Mouse (Mus musculus) gonadal fat pad, adult 2 months (tissue): ENCODE data around the gene Jaml. TPM values are rescaled to one million over a fixed set of nuclear protein-coding genes. Genes with fewer than 3 reads are reported as not detected.

Experiments used
- DNase-seq: peaks from one replicate; pipeline ENCODE4 v3.0.0-alpha.2; 2012; ENCODE audit warnings: low read depth
- polyA plus RNA-seq: library from polyadenylated mRNA; depleted of rRNA; stranded (reverse); fragments of >200 nt; gene quantifications from 2 replicates; pipeline ENCODE4 v1.2.3, GENCODE M21; 2012; rRNA removed

The Jaml gene
- polyA plus RNA-seq, 1 experiment = 5.9 TPM

GRCm38 (mm10) chr9:45121001-45121400, 42.0 kb downstream of the Jaml start:
- no peak for DNase-seq

DNA sequence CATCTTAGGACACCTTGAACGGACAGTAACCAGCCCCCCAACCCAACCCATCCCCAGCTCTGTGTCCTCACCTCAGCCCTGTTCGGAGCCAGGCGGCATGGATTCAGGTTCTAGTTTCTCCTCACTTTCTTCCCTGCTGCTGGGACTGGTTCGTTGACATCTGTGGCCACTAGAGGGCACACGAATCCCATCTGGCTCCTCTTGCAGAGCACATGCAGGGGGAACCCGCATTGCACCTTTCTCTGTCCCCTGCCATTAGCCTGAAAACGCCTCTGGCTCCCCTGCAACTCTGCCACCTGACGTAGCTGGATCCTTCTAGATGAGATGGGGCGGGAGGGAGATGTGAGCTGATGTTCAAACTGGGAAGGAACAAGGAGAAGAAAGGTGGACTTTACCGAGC, 42.8 kb downstream of the Jaml start:
- DNase-seq = no peak

GRCm38 (mm10) chr9:45122209-45122761, 43.3 kb downstream of the Jaml start:
- no peak for DNase-seq

DNA sequence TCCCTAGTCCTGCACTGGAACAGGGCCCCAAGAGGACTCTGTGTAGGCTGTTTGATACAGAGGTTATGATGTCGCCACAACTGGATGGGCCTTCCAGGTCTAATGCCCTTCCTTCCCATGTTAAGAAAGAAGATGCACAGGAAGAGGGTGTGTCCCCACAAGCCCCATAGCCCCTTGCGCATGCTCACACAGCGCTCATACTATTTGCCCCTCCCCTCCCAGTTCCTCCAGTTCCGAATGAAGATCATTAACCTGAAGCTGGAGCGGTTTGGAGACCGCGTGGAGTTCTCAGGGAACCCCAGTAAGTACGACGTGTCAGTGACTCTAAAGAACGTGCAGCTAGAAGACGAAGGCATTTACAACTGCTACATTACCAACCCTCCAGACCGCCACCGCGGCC, 46.2 kb downstream of the Jaml start:
- no peak for DNase-seq

GRCm38 (mm10) chr9:45126941-45127340, 48.0 kb downstream of the Jaml start:
- DNase-seq = no peak

DNA sequence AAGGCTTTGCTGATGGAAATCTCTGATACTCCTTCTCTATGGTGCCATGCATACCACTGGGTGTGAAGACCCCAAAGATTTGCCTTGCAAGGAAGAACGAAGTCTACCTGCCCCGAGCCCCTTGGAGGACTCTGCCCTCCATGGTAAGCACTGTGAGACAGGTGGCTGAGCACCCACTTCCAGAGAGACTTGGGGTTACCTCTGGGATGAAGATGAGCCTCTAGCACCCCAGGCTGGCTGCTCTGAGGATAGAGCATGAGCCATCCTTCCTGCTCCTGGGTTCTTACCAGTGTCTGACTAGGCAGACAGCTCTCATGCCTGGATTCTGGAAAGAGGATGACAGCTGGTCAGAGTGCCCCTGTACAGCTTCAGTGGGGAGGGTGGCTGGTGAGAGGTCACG, 51.1 kb downstream of the Jaml start:
- no peak for DNase-seq

DNA sequence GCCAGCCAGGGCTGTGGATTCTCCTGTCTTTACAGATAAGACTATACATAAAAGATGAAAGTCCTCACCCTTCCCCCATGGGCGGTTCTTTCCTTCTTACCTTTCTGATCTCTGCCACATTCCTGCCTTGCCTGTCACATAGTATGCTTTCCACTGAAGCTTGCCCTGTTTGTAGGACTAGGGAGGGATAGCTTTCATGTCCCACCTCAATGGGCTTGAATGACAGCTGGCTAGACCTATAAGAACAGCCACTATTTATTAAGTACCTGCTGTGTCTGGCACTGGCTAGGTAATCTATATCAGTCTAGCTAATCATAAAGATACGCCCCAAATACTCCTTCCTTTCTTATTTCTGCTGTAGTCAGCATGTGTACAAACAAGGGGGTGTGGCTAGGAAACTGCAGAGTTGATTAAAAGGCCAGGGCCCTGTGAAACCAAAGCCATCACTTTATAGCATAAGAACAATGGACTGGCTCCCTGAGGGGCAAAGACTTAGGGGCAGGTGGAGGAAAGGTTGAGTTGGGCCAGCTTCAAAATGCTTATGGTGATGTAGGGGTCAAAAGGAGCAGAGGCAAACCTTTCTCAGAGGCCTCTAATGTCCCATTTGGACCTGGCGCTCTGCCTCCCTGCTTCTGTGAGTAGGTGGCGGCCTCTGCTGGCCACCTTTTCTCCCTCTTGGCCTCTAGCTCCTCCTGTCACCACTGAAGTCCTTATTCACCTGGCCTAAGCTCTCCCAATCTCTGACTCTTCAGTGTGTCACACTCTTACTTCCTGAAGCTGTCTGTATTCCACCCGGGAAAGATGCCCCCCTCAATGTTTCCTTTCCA, 54.7 kb downstream of the Jaml start:
- DNase-seq = no peak

- no peak for DNase-seq
Observed at GRCm38 (mm10) chr9:45136442-45137169, 57.6 kb downstream of the Jaml start.

DNA sequence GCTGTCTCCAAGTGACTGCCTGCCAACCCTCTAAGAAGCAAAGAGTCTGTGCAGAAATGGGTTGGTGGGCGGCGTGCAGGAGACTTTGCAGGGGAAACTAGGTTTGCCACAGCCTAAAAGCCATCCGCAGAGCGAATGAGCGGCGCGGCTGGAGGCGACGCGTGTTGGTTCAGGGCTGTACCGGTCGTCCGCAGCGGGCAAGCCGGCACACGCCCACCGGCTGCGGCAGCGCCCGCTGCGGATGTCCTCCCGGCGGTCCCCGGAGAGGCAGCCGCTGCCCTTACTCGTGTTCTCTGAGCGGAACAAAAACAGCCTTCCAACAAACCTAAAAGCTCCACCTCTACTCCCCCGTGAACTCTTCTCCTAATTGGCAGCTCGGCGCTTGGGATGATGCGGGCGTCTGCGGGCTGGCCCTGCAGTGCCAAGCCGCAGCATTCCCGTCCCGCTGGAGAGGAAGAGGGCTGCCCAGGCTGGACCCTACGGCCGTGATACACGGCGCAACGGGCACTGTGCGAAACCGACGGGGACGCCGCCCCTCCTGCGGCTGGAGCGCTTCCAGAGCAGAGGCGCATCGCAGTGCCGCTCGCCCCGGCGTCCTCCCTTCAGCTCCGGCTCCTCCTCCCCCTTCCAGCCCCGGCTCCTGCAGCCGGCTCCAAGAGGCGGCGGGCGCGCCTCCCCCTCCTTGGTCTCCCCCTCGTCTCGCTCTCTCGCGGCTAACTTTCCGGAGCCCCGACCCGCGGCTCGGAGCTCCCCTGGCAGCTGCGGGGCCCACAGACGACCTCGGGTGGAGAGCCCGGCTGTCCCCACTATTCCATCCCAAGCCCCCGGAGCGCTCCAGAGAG, 59.4 kb downstream of the Jaml start, which contains the start of gene Scn4b:
Scn4b (plus strand) TSS at position 205 of the 842 bp plus-strand sequence.
- no peak for DNase-seq

GRCm38 (mm10) chr9:45139082-45139481, 60.1 kb downstream of the Jaml start:
- DNase-seq = no peak

DNA sequence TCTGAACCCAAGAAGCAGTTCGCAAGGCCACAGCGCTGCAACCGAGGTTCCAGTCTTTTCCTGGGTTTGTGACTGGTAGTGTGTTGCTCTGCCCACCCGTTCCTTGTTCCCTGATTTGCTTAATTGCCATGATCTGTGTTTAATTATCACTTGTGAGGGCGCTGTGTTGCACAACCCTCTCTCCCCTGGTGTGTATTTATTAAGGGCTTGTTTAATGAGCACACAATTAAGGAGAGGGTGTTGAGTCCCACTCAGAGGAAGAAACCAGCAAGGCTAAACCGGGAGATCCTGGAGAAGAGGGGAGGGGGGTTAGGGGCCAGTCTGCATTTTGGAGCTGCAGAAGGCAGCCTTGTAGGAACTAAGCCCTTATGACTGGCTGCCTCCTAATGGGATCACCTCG, 62.0 kb downstream of the Jaml start:
- DNase-seq = no peak

- no peak for DNase-seq
Observed at GRCm38 (mm10) chr9:45142686-45143085, 63.7 kb downstream of the Jaml start.

GRCm38 (mm10) chr9:45145533-45146266, 66.7 kb downstream of the Jaml start:
- DNase-seq = no peak

DNA sequence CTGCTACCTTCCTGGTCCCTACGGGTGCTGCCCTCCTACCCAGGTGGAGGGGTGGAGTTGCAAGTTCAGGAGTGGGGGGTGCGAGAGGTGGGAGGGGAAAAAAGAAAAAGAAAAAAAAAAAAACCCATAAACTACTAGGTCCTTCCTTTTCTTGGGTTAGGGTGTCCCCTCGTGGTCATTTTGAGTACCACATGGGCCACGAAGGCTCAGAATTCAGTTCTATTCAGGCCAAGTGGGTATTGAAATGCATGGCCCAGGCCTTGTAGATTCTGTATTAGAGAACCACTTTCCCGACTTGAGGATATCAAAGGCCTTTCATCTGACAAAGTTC, 67.2 kb downstream of the Jaml start:
- DNase-seq = no peak

GRCm38 (mm10) chr9:45150933-45151332, 72.0 kb downstream of the Jaml start:
- DNase-seq = no peak

DNA sequence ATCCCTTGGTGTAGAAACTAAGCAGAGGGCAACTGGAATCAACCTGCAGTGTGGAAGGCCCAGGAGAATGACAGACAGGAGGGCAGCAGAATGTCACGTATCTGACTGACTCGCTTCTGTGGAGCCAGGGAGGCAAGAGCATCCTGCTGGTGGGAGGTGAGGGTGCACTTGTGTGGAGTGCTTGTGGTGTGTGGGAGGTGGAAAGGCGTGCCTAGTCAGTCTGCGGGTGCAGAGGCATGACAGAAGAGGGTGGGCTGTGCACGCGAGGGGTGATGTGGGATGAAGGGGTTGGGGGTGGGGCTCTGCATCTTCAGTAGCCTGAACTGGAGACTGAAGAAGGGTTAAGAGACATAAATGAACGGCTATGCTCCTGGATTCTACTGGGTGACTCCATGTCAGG, 74.4 kb downstream of the Jaml start:
- no peak for DNase-seq

Other genes starting within 250 kb of the Jaml start
- gene Kmt2a, start 197.9 kb upstream of the Jaml start, polyA plus RNA-seq = 12.9 and 19.1 TPM in 2 replicates
- 338 and 450 TPM in 2 replicates for gene Atp5l, start 158.4 kb upstream of the Jaml start, polyA plus RNA-seq
- gene Ube4a, start 113.6 kb upstream of the Jaml start, polyA plus RNA-seq = 17.0 and 21.1 TPM in 2 replicates
- gene Cd3g, start 98.8 kb upstream of the Jaml start, polyA plus RNA-seq = 0.28 and 0.31 TPM in 2 replicates
- 0.22 and 0.36 TPM in 2 replicates for gene Cd3d, start 97.4 kb upstream of the Jaml start, polyA plus RNA-seq
- gene Cd3e, start 69.6 kb upstream of the Jaml start, polyA plus RNA-seq = 0.58 and 0.75 TPM in 2 replicates
- gene Mpzl2, start 39.4 kb upstream of the Jaml start, polyA plus RNA-seq = 28.8 and 30.3 TPM in 2 replicates
- gene Mpzl3, start 24.0 kb upstream of the Jaml start, polyA plus RNA-seq = 5.8 and 7.3 TPM in 2 replicates
- gene Scn2b, start 38.6 kb downstream of the Jaml start, polyA plus RNA-seq = 3.4 and 5.9 TPM in 2 replicates
- 0.32 and 0.61 TPM in 2 replicates for gene Scn4b, start 59.2 kb downstream of the Jaml start, polyA plus RNA-seq
- gene BC049352, start 102.8 kb downstream of the Jaml start, polyA plus RNA-seq = 0.18 and 0.37 TPM in 2 replicates
- 0.36 and 0.41 TPM in 2 replicates for gene Tmprss4, start 124.9 kb downstream of the Jaml start, polyA plus RNA-seq
- gene Il10ra, start 190.0 kb downstream of the Jaml start, polyA plus RNA-seq = 5.4 and 7.7 TPM in 2 replicates
- gene Tmprss13, start 239.9 kb downstream of the Jaml start, polyA plus RNA-seq = 1.1 TPM in 2 replicates